Mouse (Mus musculus): Measurements from ENCODE around the gene Wdr59.

GRCm38 (mm10) chr8:111444245-111444644 is 77.6 kb downstream of the Wdr59 start:
- TF ChIP-seq EP300 (IDR thresholded peaks at IDR 0.05) (no peak), CTCF (IDR thresholded peaks at IDR 0.05) (no peak)

Measured in lung, postnatal 0 days (tissue).